Mouse (Mus musculus) T-cell, adult 2 months (primary cell): ENCODE data around the gene Hdgfl2.
"Not testable (repeated sequence)": the region's sequence is repeated elsewhere in the genome, so short reads cannot be mapped to it uniquely, and the experiment has no call there.

Source experiments
- DNase-seq: peaks from one replicate; pipeline ENCODE4 v3.0.0; 2022; ENCODE audit warnings: low spot score

The Hdgfl2 gene

DNA sequence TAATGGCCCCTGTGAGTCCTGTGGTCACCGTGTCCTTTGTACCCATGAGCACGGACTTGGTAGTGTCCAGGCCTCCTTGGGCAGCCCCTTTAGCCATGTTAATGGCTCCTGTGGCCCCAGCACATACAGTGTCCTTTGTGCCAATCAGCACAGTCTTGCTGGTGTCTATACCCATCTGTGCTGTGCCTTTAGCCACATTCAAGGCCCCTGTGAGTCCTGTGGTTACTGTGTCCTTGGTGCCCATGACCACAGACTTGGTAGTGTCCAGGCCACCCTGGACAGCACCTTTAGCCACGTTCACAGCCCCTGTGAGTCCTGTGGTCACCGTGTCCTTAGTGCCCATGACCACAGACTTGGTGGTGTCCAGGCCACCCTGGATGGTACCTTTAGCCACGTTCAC is 25.4 kb downstream of the Hdgfl2 start:
- DNase-seq: not testable (repeated sequence)

DNA sequence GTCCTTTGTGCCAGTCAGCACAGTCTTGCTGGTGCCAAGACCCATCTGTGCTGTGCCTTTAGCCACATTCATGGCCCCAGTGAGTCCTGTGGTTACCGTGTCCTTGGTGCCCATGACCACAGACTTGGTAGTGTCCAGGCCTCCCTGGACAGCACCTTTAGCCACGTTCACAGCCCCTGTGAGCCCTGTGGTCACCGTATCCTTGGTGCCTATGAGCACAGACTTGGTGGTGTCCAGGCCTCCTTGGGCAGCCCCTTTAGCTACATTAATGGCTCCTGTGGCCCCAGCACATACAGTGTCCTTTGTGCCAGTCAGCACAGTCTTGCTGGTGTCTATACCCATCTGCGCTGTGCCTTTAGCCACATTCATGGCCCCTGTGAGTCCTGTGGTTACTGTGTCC is 27.0 kb downstream of the Hdgfl2 start:
- not testable (repeated sequence) for DNase-seq

DNA sequence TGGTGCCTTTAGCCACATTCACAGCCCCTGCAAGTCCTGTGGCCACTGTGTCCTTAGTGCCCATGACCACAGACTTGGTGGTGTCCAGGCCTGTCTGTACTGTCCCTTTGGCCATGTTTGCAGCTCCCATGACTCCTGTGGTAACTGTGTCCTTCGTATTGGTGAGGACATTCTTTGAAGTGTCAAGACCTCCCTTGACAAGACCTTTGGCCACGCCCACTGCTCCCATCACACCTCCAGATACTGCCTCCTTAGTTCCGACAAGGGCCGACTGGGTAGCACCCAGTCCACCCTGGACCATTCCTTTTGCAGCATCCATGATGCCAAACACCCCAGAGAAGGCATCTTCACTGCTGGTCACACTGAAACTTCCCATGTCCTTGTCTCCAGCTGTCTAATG is 27.5 kb downstream of the Hdgfl2 start:
- no peak for DNase-seq

DNA sequence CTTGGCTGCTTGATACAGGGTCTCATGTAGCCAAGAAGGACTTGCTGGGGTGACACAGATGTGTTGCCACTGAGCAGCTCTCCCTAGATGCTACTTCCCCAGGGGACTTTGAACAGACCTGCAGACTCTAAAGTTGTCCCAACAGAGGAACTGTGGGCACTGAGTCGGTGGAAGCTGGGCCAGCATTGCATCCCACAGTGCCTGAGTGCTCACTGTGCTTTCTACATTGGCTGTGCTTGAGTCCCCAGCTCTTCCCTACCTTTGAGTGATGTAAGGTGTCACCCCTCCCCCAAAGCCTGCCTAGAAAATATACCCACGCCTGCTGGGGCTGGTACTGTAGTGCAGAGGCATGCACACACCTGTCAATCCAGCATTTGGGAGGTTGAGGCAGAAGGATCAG is 28.3 kb downstream of the Hdgfl2 start:
- no peak for DNase-seq

DNA sequence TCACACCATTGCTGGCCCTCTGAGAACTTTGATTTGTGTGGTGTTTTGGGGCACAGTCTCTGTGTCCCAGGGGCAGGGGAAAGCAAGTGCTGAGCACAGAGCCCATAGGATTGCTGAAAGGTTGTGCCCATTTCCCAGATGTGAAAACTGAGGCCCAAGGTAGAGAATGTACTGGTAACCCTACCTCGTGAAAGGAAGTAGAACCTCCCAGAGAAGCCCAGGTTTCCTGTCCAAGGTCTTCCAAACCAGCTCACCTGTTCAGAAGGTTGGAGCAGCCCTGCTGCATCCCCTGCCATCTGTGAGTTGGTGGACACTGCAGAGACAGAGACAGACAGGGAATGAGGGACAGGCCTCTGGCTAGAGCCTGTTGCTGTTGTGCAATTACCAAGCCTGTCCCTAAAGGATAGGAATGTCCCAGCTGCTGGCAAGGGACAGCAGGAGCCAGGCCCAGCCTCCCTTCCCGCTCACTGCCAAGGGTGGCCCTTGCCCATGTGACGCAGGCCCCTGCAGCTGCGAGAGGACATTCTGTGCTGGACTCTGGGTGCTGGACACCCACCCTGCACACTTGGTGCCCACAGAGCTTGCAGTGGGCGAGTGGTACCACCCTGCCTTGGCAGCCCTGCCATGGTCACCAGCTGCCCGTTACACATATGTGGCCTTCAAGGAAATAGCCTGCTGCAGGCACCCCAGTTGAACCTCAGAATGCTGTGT is 29.1 kb downstream of the Hdgfl2 start:
- DNase-seq: no peak

DNA sequence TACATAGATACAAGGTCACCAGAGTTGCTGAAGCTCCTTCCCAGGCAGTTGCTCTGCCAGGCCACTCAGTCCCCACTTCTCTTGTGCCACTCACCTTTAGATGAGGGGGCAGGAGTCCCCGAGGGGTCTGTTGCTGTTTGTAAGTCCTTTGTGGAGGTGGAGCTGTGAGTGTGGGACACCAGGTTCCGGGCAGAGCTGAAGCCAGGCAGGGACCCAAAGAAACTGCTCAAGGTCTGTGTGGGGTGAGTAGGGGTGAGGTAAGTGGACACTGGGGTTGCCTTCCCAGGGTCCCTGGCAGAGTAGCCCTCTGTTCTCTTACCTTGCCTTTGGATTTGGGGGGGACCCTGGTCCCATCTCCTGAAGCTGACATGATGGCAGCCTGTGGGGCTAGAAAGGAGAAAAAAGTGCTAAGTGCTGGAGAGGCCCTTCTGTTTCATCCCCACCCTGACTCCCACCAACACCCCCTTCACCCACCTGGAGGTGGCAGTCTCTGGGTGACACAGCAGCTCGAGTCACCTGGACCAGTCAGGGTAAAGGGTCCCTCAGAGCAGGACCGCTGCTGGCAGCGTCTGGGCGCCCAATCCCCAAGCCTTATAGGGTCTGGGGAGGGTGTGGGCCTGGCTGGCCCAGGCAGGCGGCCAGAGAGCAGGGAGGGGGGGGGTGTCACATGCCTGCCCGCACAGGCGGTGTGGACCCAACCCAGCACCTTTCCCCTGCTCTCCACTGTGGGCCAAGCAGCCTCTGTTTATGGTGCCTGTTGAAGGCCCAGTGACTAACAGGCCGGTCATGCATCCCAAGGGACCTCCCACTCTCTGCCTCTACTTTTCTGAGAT is 30.0 kb downstream of the Hdgfl2 start, which contains the start of gene Plin4:
Gene Plin4 (minus strand): TSS at position 585 of the 833 bp plus-strand sequence.
- DNase-seq: no peak

DNA sequence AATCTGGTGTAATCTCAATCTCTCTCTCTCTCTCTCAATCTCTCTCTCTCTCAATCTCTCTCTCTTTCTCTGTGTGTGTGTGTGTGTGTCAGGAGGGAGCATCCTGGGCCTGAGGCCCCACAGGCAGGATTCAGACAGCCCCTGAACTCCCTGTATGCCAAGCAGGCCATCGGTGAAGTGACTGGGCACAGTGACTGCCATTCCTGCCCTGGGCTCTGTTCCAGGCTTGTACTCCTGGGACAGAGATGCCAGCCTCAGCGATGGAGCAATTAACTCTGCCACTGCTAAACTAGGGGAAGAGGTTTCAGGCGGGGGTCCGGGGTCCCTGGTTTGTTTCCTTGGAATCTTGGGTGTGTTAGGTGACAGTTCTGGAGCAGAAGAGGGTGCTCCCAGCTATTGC is 31.1 kb downstream of the Hdgfl2 start:
- DNase-seq: no peak

DNA sequence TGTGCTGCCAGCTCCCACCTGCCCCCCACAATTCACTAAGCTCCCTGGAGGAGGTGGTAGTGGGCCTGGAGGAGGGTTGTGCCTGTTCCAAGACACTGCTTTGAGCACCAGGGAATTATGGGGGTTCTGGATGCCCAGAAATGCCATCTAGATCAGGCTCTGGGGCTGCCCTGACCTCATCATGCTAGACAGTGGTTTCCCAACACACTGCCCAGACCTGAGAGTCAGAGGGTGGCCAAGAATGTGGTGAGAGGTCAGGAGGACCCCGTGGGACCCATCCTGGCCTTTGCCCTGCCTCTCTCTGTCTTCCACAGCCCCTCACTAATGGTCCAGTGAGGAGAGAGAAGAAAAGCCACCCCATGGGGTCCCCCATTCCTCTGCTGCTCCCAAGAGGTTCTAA is 31.6 kb downstream of the Hdgfl2 start:
- DNase-seq: no peak

DNA sequence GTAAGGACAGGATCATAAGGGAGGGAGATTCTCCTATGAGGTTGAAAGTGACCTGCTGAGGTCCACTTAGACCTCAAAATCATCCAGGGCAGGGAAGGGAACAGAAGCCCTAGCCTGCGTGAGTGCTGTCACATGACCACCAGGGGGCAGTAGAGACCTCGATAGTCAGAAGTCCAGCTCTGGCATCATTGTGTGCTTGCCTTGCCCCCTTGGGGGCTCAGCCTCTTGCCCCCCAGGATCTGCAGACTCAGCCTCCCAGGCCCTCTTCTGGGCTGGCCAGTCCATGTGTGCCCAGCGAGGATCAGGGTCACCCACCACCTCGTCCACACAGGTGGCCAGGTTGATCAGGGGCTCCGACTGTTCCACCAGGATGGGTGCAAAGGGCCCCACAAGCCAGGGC is 32.4 kb downstream of the Hdgfl2 start:
- DNase-seq: peak; percentile 52

DNA sequence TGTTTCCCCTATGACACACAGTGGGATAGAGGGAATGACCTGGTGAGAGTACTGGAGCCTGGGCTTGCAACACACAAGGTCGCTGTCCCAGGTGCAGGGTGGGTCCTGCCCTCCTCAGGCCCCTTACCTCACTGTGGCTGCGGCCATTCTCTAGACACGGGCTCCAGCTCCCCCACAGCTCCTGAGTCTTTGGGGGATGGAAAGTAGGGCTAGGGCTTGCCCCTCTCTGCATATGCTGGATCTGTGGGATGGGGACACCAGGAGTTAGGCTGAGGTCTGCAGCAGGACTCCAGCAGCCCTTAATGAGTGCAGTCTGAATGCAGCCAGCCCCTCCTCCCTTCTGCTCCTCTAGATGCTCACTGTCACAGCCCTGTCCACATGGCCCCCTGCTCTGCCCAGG is 33.3 kb downstream of the Hdgfl2 start:
- DNase-seq: no peak

DNA sequence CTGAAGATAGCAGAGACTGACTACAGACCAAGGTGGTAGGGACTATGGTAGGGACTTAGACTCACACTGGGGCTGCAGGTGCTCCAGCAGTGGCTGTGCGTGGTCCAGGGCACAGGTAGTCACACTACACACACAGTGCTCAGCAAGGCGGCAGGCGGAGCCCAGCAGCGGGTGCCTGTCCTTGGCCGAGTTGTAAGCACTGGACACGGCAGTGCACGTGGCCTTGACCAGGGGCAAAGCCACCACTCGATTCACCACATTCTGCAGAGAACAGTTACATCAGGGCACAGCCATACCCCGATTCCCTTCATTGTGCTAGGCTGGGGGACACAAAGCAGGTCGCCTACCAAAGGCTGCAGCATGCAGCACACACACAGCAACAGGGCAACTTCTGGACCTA is 36.8 kb downstream of the Hdgfl2 start:
- no peak for DNase-seq

DNA sequence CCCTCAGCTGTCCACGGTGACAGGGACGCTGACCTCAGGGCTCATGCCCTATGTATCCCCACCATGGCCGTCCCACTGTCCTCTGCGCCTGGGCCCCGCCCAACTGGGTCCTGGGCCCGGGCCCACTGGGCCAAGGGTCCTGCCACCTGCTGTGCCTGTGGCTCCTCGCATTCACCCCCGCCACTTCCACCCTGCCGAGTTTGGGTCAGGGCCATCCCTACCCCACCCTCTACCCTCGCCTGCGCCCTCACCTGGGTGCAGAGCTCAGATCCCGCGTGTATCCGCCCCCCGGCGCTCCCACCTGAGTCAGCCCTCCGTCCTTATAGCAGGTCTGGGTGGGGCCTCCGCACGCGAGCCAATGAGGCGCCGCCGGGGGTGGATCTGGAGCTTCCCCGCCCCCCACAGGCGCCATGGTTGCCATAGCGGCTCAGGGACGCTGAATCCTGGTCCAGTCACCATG is 37.8 kb downstream of the Hdgfl2 start, which contains the start of gene Plin5:
Gene Plin5 (minus strand): TSS at position 346 of the 460 bp plus-strand sequence.
- DNase-seq: no peak

DNA sequence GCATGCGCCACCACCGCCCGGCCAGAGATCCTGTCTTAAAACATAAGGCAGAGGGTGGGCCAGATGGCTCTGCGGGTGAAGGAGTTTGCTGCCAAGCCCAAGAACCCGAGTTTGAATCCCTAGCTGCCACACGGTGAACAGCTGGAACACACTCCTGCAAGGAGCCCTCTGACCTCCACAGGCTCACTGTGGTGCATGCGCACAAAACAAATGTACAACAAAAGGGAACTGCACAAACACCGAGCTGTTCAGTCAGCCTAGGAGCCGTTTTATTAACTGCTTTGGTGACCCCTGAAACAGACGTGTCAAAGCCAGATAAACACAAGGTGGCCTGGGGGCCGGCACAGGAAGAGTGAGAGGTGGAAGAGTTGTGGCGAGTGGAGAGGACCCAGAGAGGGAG is 40.0 kb downstream of the Hdgfl2 start:
- DNase-seq: no peak

DNA sequence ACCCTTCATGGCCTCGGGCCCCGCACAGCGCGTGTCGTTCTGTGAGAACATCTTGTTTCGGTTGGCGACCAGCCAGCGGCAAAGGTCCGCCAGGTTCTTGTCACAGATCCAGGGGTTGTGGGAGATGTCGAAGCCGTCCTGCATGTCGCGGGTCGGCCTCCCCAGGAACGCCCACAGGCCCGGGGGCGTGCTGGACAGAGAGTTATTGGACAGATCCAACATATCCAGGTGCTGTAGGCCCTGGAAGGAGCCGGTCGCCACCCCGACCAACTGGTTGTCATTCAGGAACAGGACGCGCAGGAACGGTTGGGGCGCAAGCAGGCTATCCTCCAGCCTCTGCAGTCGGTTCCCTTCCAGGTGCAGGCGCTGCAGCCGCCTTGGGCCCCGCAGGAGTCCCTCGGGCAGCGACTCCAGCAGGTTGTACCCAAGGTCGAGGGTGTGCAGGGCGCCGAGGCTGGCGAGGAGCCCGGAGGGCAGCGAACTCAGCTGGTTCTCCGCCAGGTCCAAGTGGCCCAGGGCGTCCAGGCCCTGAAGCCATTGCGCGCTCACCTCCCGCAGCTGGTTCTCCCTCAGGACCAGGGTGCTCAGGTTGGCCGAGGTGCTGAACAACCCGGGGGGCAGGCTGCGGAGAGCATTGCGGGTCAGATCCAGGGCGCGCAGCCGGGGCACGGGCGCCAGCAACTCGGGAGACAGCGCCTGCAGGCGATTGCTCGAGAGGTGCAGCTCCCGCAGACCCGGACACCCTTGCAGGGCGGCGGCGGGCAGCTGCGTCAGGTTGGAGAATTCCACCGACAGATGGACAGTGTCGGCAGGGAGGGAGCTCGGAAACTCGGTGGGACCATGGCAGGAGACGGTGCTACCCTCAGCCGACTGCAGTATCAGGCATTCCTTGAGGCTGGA is 40.8 kb downstream of the Hdgfl2 start:
- no peak for DNase-seq

DNA sequence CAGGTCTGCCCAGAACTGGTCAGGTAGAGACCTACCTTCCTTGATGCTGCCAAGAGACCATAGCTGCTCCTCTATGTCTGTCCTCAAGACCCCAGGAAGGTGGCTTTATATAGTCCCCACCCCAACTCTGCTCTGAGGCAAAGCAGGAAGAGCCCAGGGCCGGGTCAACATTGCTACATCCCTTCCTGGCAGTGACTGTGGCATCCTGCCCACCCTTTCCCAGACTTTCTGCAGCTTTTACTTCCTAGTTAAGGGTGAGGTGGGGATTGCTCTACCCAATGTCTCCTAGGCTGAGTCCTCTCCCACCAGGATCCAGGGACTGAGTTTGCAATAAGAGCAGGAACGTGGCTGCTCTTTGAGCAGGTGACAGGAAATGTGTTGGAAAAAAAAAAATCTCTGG is 42.4 kb downstream of the Hdgfl2 start, which contains the start of gene Lrg1:
Gene Lrg1 (minus strand): TSS at position 176 of the 400 bp plus-strand sequence.
- no peak for DNase-seq

DNA sequence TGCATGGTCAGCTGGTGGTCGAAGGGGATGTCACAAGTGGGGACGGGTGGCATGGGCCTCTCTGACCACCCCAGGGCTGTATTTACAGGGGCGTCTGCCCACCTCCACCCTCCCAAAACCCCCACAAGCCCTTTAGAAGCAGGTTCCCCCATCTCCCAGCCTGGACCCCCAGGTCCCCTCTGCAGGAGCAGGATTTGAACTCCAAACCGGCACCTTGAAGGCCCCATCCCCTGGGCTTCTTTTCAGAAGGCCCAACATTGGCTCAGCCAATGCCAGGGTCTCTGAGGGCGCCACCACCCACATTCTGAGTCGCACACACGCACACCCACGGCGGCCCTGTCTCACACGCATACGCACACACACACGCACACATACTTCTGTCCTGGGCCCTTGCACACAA is 43.7 kb downstream of the Hdgfl2 start:
- no peak for DNase-seq

DNA sequence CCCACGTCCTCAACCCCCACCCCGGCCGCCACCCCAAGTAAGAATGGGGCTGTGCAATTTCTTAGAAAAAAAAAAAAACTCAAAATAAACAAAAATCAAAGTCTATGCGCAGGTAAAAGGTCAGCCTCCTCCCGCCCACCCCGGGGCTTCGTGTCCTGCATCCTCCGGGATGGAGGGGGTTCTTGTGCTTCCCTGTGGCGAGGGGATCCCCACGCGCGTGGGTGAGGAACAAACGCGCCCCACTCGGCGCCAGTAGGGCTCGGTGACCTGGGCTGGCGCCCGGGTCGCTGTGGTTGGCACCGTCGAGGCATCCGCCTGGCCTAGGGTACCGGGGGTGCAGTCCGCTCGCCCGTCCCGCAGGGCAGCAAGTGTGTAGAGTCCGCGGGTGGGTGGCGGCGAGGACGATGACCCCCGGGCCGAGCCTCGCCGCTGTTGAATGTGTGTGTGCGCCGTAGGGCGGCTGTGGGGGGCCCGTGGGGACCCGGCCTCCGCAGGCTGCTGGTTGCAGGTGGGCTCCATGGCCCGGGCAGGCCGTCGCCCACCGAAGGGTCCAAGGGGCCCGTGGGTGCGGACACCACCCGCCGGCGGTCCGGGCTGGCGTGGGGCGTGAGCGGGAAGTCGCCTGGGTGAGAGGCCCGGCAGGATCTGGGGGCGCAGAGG is 44.4 kb downstream of the Hdgfl2 start:
- DNase-seq: no peak

DNA sequence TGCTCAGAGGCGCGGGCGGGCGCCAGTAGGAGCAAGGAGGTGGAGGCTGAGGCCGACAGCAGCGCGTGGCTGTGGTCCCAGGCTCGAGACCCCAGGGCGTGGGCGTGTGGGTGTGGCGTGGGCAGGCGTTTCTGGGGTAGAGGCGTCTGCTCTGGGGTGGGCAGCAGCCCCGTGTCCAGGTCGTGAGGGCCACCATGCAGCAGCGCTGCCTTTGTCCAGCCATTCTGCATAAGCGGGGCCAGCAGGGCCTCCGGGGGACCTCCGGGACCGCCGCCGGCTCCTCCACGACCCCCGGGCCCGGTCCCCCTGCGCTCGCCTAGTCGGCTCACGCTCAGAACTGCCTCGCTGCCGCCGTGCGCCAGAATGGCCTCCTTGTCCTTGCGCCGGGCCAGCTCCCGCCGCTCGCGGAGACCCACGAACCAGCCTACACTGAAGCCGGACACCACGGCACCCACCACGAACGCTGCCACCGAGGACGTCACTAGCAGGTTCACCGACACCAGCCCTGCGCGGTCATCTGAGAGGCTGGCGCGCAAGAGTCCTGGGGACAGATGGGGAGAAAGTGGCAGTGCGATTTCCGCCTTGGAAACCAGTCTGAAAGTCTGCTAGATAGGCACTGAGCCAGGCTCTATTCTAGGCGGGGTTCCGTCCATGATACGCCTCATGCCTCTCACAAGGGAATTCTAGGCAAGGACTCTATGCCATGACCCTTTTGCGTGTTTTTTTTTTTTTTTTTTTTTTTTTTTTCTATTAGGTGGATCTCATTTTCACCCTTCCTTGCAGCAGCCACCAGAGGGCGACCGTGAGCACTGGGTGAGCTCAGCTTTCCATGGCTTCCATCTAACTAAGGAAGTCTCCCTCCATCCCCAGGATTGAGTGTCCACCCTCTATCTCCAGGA is 45.2 kb downstream of the Hdgfl2 start:
- DNase-seq: peak; percentile 39

DNA sequence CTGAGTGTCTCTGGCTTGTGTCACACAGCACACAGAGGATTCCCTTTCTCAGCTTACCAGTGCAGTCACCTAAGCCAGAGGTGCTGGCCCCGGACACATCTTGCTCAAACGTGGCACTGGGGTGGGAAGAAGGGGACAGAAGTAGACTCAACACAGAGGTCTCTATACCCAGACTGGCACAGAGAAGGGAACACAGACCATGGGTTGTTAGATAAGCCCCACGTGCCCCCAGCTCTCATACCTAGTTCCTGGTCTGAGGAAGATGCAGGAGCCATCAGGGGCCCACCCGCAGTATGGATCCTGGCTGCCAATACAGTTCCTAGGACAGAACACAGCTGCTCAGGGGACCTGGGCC is 45.8 kb downstream of the Hdgfl2 start:
- no peak for DNase-seq

DNA sequence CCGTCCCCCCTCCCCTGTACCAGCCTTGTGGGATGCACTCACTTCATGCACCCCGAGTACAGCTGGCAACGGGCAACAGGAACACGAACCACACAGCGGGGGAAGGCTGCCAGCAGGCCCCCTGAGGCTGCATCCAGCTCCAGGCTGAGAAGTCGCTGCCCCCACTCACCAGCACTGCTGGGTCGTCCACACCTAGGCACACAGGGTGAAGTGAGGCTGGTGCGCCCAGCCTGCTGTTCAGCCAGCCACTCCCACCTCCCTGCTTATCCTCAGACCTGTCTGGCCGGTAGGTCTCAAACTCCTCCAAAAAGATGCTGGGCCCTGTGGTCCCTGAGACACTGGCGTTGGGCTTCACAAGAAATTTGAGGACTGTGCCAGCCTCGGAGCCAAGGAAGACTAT is 46.7 kb downstream of the Hdgfl2 start:
- no peak for DNase-seq

DNA sequence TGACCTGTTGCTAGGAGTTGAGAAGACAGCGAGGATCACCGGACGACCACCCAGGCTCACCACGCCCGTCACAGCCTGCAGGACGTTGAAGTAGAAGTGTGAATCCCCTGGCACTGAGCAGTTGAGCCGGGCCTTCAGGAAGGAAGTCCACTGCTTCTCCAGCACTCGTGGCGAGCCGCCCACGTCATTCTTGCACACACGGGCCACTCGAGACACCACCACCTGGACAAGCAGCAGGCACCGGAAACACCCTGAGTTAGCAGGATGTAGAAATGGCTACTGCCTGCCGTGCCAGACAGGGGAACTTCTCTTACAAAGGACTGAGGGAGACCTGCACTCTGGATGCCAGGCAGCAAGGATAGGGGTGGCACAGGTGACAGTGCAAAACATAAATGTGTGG is 48.8 kb downstream of the Hdgfl2 start:
- DNase-seq: no peak
